In genomic region chr17:26676616-26677376, GRCm38 (mm10) we compare ENCODE assay signal across 8 mouse cellular contexts. TPM values are rescaled to one million over a fixed set of nuclear protein-coding genes. Genes with fewer than 3 reads are reported as not detected.
DNase-seq lines count a peak whose midpoint lies in the region; ATAC-seq and TF ChIP-seq lines count a peak whose summit lies in the region.

No protein-coding gene starts in this region.

- peaks cover 8% of the 10 kb centered on the region for H3K4me1 ChIP-seq in cerebellum, adult 2 months (ENCODE audit: control insufficient read depth, insufficient read depth, low read length)
- peaks cover 30% of the 10 kb centered on the region for H3K4me1 ChIP-seq in hindbrain, embryonic 15.5 days (replicated peaks)
- H3K4me1 ChIP-seq in limb, embryonic 15.5 days: peaks cover 25% of the 10 kb centered on the region
- peaks cover 27% of the 10 kb centered on the region for H3K4me1 ChIP-seq in midbrain, embryonic 13.5 days (replicated peaks)

- H3K9me3 ChIP-seq in hindbrain, embryonic 15.5 days: no peaks in the 10 kb centered on the region
- H3K9me3 ChIP-seq in limb, embryonic 15.5 days: no peaks in the 10 kb centered on the region
- H3K9me3 ChIP-seq in midbrain, embryonic 13.5 days: no peaks in the 10 kb centered on the region

- peak; percentile 93 for ATAC-seq in hindbrain, embryonic 15.5 days (ENCODE audit: low FRiP score, low read depth)
- ATAC-seq in limb, embryonic 15.5 days (ENCODE audit: insufficient number of reproducible peaks, low FRiP score, low TSS enrichment, low read depth): peak; percentile 87
- ATAC-seq in midbrain, embryonic 13.5 days: peak; percentile 94

- peaks cover 6% of the 10 kb centered on the region for H3K36me3 ChIP-seq in hindbrain, embryonic 15.5 days
- 0 out of 2 replicates have a peak, but pooled peaks cover 8% of the 10 kb centered on the region for H3K36me3 ChIP-seq in limb, embryonic 15.5 days
- H3K36me3 ChIP-seq in midbrain, embryonic 13.5 days: no peaks in the 10 kb centered on the region

- peak overlapping the region; percentile 92 for H3K4me3 ChIP-seq in cerebellum, adult 2 months (replicated peaks; ENCODE audit: insufficient read depth, low read depth, low read length)
- peak overlapping the region; percentile 78 for H3K4me3 ChIP-seq in hindbrain, embryonic 15.5 days
- peak overlapping the region; percentile 83 for H3K4me3 ChIP-seq in limb, embryonic 15.5 days
- H3K4me3 ChIP-seq in midbrain, embryonic 13.5 days (replicated peaks): peak overlapping the region; percentile 85

- peak; percentile 60 for DNase-seq in retina, embryonic 14.5 days (ENCODE audit: low spot score)
- no peak for DNase-seq in retina, postnatal 1 day
- peak in 1 of 2 experiments; percentile 83 for DNase-seq in cerebellum, adult 2 months
- DNase-seq in gastrocnemius, adult 8-10 months (ENCODE audit: low spot score in 2 of 2): peak; percentile 73 to 74
- peak; percentile 81 for DNase-seq in testis, postnatal 10 days (ENCODE audit: low spot score)

- H3K4me2 ChIP-seq in hindbrain, embryonic 15.5 days: peak overlapping the region; percentile 69
- peak overlapping the region; percentile 61 for H3K4me2 ChIP-seq in limb, embryonic 15.5 days
- peak overlapping the region; percentile 66 for H3K4me2 ChIP-seq in midbrain, embryonic 13.5 days (replicated peaks)

- peak overlapping the region; percentile 72 for H3K9ac ChIP-seq in hindbrain, embryonic 15.5 days
- peak overlapping the region; percentile 86 for H3K9ac ChIP-seq in limb, embryonic 15.5 days
- H3K9ac ChIP-seq in midbrain, embryonic 13.5 days (replicated peaks): peak overlapping the region; percentile 80

- under 1% methylated on average over 25 of the region's 26 CpGs for WGBS in cerebellum, adult 2 months
- WGBS in hindbrain, embryonic 15.5 days: 3% methylated on average over 26 of the region's 26 CpGs
- WGBS in limb, embryonic 15.5 days: 2% methylated on average over 26 of the region's 26 CpGs
- WGBS in midbrain, embryonic 13.5 days: 5% methylated on average over 26 of the region's 26 CpGs

- no peak for TF ChIP-seq CTCF in cerebellum, adult 2 months (IDR thresholded peaks at IDR 0.05; ENCODE audit: borderline replicate concordance, insufficient read depth, low read depth, low read length)

- H3K27ac ChIP-seq in cerebellum, adult 2 months (ENCODE audit: insufficient read depth, low read length): peak overlapping the region; percentile 84
- peak overlapping the region; percentile 89 for H3K27ac ChIP-seq in hindbrain, embryonic 15.5 days (replicated peaks)
- peak overlapping the region; percentile 93 for H3K27ac ChIP-seq in limb, embryonic 15.5 days
- H3K27ac ChIP-seq in midbrain, embryonic 13.5 days: peak overlapping the region; percentile 85

- H3K27me3 ChIP-seq in cerebellum, adult 2 months (ENCODE audit: control insufficient read depth, insufficient read depth, low read length): no peaks in the 10 kb centered on the region
- H3K27me3 ChIP-seq in hindbrain, embryonic 15.5 days: no peaks in the 10 kb centered on the region; the same call in 1 of the 2 replicates
- H3K27me3 ChIP-seq in limb, embryonic 15.5 days: no peaks in the 10 kb centered on the region
- H3K27me3 ChIP-seq in midbrain, embryonic 13.5 days: peaks cover 18% of the 10 kb centered on the region

- TF ChIP-seq POLR2A in cerebellum, adult 2 months (IDR thresholded peaks at IDR 0.05; ENCODE audit: borderline replicate concordance, insufficient read depth, low read length): no peak

RNA-seq across cellular contexts. Expression of gene Atp6v0e, which starts 13.8 kb away (rescaled TPM):
- polyA plus RNA-seq in cerebellum, adult 2 months (2012; rRNA removed): 99.8 and 105 TPM in 2 replicates
- 10 to 100 TPM; 42.0 to 50.3 (median 45.8) TPM for total RNA-seq in gastrocnemius, adult 8-10 months (2022)
- polyA plus RNA-seq in hindbrain, embryonic 15.5 days (2015; fragmentation: Nextera tagmentation; extraction: Ambion mirVana): 95.2 and 104 TPM in 2 replicates
- 247 and 248 TPM in 2 replicates for polyA plus RNA-seq in limb, embryonic 15.5 days (2015; fragmentation: Nextera tagmentation; extraction: Ambion mirVana)
- 93.2 and 105 TPM in 2 replicates for polyA plus RNA-seq in midbrain, embryonic 13.5 days (2015; fragmentation: Nextera tagmentation; extraction: Ambion mirVana)

RNA-seq across cellular contexts. Expression of gene Crebrf, which starts 38.7 kb away (rescaled TPM):
- 20.2 and 21.1 TPM in 2 replicates for polyA plus RNA-seq in cerebellum, adult 2 months (2012; rRNA removed)
- 10 to 100 TPM; 40.9 to 48.0 (median 42.9) TPM for total RNA-seq in gastrocnemius, adult 8-10 months (2022)
- polyA plus RNA-seq in hindbrain, embryonic 15.5 days (2015; fragmentation: Nextera tagmentation; extraction: Ambion mirVana): 11.5 and 12.4 TPM in 2 replicates
- polyA plus RNA-seq in limb, embryonic 15.5 days (2015; fragmentation: Nextera tagmentation; extraction: Ambion mirVana): 7.3 and 7.6 TPM in 2 replicates
- polyA plus RNA-seq in midbrain, embryonic 13.5 days (2015; fragmentation: Nextera tagmentation; extraction: Ambion mirVana): 16.9 and 18.0 TPM in 2 replicates
